Mouse (Mus musculus) cerebellum, adult 11-12 months (tissue): Measurements from ENCODE around the gene Ino80b.

Experiments
- DNase-seq: peaks from one replicate; pipeline ENCODE4 v3.0.0; 2022

The Ino80b gene

GRCm38 (mm10) chr6:83116373-83117164, 8.7 kb downstream of the Ino80b start:
- DNase-seq = no peak

- peak; percentile 62 for DNase-seq
Measured at GRCm38 (mm10) chr6:83115682-83116372, 9.4 kb downstream of the Ino80b start.

DNA sequence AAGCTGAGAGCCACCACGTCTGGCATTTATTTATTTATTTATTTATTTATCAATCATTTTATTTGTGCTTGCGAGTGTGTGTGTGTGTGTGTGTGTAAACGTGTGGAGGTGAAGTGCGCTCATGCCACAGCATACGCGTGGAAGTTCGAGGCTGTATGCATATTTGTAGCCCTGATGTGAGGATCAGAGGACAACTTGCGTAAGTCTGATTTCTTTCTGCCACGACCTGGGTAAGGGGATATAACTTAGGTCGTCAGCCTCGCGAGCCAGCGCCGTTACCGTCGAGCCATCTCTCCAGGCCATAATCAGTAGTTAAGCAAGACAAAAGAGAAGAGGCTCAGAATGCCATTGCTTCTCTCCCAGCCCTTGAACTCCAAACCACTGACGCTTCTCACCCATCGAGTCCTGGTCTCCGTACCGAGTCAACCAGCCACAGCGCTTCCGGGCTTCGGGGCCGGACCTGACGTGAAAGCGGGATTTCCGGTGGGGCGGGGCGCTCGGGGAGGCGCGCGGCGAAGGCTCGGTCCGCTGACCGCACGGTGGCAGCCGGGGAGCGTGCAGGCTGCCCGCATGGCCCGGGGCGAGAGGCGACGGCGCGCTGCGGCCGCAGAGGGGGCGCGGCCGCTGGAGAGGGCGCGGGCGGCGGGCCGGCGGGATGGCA, 10.1 kb downstream of the Ino80b start, which contains the start of gene Mogs:
Gene Mogs (plus strand): TSS at position 486 of the 661 bp plus-strand sequence.
- peak; percentile 89 for DNase-seq

DNA sequence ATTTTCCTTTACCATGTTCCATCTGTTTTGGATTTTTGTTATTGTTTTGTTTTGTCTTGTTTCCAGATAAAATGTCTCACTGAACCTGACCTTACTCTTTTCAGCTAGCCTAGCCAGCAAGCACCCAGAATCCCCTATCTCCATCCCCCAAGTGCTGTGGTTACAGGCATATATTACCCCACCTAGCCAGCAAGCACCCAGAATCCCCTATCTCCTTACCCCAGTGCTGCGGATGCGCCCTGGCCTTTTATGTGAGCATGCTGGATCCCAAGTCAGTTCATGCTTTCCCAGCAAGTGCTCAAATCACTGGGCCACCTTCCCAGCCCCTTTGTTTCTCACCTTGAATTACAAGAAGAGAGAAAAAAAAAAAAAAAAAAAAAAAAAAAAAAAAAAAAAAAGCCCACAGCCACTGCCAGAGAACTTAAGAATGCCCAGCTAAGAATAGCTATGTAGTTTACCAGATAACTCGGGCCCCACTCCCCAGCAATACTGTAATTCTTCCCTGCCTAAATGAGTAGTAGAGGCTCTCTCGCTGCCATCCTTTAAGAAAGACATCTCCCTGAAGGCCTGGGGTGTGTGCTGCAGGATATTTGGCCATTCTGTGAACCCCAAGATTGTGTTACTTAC, 13.6 kb downstream of the Ino80b start:
- no peak for DNase-seq

DNA sequence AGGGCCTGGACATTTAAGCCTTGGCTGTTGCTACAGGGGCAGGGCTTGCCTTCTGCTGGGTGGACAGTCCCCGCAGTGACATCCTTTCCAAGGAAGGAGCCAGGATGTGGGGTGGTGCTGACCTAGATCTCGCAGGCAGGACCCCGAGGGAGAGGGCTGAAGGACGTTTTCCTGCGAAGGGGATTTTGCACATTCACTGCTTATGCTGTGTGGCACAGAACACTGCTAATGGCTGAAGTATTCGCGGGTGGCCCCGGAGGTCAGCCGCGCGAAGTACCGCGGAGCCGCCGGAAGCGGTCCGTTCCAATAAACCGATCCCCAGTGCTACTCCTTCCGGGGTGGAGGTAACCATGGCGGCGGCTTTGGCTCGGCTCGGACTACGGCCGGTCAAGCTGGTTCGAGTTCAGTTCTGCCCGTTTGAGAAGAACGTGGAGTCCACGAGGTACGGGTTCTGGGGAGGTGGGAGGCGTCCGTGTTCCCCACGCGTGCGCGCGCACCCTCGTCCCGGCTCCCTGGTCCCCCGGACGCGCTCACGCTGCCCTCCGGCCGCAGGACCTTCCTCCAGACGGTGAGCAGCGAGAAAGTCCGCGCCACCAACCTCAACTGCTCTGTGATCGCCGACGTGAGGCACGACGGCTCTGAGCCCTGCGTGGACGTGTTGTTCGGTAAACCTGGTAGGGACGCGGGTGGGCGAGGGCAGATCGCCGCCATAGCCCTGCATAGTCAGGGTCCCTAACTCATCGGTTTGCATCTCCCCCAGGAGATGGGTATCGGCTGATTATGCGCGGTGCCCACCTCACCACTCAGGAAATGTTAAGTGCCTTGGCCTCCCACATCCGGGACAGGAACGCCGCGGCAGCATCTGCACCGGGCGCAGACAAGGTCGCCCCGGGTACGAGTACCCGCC, 16.2 kb downstream of the Ino80b start, which contains the start of gene Mrpl53:
Gene Mrpl53 (plus strand): TSS at position 279 of the 907 bp plus-strand sequence.
- peak; percentile 84 for DNase-seq

DNA sequence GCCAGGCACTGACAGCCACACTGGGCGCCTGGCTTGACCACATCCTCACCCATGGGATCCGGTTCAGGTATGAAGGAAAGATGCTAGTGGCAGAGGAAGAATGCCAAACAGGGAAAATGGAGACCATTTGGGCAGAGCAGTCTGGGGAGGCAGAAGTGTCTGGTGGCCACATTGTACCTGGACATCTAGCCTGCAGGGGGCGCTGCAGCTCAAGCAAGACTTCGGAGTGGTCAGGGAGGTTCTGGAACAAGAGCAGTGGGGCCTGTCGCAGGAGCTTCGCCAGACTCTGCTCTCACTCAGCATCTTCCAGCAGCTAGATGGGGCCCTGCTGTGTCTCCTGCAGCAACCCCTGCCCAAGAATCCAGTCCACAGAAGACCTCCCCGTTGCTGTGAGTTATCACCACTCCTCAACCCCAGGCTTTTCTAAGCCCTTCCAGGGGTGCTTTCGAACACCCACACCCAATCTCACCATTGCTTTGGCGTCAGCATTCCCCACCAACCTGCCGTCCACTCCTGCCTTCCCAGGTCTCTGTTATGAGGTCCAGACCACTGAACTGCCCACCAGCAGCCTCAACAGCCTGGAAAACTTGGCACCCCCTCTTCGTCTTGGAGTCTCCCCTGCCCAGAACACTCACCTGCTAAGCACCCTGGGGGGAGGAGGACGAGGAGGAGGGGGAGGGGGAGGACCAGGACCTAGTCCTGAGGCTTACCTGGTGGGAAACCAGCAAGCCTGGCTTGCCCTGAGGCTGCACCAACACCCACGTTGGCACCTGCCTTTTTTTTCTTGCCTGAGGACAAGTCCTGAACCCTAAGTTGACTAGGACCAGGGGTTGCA, 17.4 kb downstream of the Ino80b start:
- peak; percentile 73 for DNase-seq

GRCm38 (mm10) chr6:83104158-83104557, 21.1 kb downstream of the Ino80b start:
- DNase-seq = no peak

- DNase-seq = peak; percentile 42
Measured at GRCm38 (mm10) chr6:83103130-83103650, 22.0 kb downstream of the Ino80b start.

DNA sequence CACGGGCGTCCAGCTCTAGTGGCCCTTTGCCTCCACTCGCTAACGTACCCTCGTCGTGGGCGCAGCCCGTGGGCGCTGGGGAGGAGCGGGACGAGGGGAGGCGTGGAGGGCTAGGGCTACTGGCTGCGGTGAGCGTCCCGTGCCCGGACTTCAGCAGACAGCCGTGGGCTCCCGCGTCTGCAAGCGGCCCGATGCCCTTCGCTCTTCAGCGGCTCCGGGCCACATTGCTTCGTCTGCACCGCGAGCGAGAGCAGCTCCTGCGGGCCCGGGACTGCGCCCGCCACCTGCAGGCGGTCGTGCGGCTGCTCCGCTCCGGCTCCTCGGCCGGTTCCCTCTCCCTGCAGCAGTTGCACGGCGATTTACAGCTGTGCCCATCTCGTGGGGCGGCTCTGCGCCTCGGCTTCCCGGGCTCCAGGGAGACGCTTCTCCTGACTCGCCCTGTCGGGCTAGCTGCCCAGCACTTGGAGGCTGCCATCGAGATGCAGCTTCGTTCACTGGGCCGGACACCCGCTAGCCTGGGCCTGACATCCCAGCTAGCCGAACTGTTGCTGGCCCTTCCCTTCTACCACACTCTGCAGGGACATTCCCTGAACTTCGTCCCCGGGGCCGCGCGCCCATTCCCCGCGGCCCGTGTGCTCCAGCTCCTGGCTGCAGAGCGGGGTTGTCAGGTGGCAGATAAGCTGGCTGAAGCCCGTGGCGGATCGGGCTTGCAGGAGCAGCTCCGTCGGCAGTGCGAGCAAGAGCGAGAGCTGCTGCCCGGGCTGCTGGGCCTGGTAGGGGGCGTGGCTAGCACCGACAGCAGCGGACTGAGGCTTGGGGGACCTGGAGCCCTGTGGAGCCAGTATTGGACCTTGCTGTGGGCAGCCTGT, 23.3 kb downstream of the Ino80b start:
- peak; percentile 63 for DNase-seq

- DNase-seq = peak; percentile 92
Measured at GRCm38 (mm10) chr6:83101316-83101687, 23.9 kb downstream of the Ino80b start, which contains the start of the genes Ccdc142 and Gm42688. TSS of gene Ccdc142 (plus strand) at chr6:83101601. TSS of gene Gm42688 (plus strand) at chr6:83101617.

DNA sequence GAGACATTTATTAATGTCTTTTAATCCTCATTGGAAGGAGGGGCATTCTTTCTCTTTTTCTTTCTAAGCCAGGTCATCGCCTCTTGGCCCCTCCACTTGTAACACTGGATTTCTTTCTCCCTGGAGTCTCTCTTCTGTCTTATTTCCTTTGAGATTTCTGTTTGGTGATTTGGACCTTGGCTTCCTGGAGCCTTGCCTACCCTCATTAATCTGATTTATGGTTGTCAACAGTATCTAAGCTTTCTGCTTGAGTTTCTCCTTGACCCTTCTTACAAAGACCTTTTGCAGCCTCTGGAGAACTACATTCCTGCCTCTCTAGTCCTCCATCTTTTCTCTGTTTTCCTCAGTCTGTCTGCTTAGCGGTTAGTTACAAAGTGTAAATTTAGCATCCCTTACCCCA, 26.8 kb downstream of the Ino80b start:
- no peak for DNase-seq

GRCm38 (mm10) chr6:83095968-83096367, 29.3 kb downstream of the Ino80b start:
- DNase-seq = no peak

GRCm38 (mm10) chr6:83092416-83093127, 32.7 kb downstream of the Ino80b start:
- no peak for DNase-seq

DNA sequence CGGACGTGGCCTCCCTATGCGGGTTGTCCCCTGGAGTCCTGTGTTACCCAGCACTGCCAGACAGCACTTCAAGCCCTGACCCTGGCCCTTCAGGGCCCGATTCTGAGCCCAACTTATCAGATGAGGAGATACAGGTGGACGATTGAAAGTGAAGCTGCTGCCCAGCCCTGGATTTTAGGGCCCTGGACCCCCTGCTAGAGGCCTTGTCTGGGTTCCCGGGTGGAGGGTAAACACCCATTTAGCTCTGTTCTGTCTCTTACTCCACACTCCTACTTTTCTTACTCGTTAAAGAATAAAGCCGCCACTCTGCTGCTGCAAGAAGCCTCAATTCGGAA, 37.3 kb downstream of the Ino80b start:
- no peak for DNase-seq

- DNase-seq = no peak
Measured at GRCm38 (mm10) chr6:83087205-83087925, 37.9 kb downstream of the Ino80b start.

GRCm38 (mm10) chr6:83086121-83087035, 38.9 kb downstream of the Ino80b start, which contains the start of gene Lbx2:
TSS of gene Lbx2 (plus strand) at chr6:83086367.
- DNase-seq = no peak

DNA sequence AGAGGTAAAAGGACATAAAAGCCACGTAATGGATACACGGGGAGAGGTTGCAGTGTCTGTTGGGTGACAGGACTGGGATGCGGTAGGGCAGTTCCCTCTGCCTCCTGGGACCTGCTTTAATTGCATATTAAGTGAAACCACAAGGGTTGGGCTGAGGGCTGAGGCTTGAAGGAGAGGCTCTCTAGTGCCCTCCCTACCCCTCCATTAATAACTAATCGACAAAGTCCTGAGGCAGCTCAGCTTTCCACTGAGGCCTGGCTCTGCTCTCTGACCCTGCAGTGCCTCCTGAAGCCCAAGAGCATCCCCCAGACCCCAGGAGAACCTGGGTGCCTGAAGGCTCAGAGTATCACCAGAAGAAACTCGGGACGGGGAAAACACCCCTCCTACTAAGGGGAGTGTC, 40.8 kb downstream of the Ino80b start:
- DNase-seq = no peak
